Mouse (Mus musculus) frontal cortex, postnatal 36 days (tissue): Measurements from ENCODE around the gene Hrh3.

Source experiments
- DNase-seq, 2 experiments: peaks; one replicate each; pipeline ENCODE4 v3.0.0; 2022; ENCODE audit warnings: low spot score in 2 of 2

The Hrh3 gene

GRCm38 (mm10) chr2:180063338-180064131 is 40.8 kb downstream of the Hrh3 start:
- no peak for DNase-seq

- no peak for DNase-seq
Observed at GRCm38 (mm10) chr2:180053001-180053400, 51.3 kb downstream of the Hrh3 start.

GRCm38 (mm10) chr2:180051986-180052733 is 52.1 kb downstream of the Hrh3 start:
- DNase-seq, result no peak

GRCm38 (mm10) chr2:180050986-180051385 is 53.3 kb downstream of the Hrh3 start:
- peak; percentile 72 to 80 for DNase-seq
